In the genomic region with DNA sequence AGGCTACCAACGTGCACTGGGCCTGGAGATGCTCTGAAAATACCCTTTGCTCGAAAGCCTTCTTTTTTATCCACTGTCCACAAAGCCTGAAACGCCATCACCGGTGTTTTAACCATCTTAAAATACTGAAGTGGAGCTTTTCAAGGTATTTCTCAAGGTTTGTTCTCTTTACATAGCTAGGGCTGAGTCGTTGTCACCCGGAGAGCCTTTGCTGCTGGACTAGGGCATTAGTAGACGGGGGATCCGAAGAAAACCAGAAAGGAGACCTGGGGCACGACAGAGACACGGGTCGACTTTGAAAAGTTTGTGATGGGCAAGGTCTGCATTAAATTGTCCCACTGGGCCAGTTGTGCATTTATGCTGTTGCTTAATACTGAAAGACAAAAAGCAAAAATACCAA, we compare ENCODE assay signal across 26 mouse cellular contexts. TPM values are rescaled to one million over a fixed set of nuclear protein-coding genes. Genes with fewer than 3 reads are reported as not detected.
"Had no signal": no experiment of that assay in that cellular context is flagged by ENCODE, and none has a peak within 500 bp of the region (broad histone marks: within the 10 kb centered on the region; RNA-seq: fewer than 3 reads in every experiment).

No protein-coding gene starts in this region.

- H3K4me1 ChIP-seq: forebrain, embryonic 12.5 days; forebrain, embryonic 15.5 days had no signal

- H3K9me3 ChIP-seq: embryonic facial prominence, embryonic 10.5 days; embryonic facial prominence, embryonic 12.5 days; embryonic facial prominence, embryonic 13.5 days; embryonic facial prominence, embryonic 15.5 days; forebrain, embryonic 10.5 days; forebrain, embryonic 12.5 days; forebrain, embryonic 13.5 days had no signal

- H3K27ac ChIP-seq: embryonic facial prominence, embryonic 10.5 days; embryonic facial prominence, embryonic 12.5 days; embryonic facial prominence, embryonic 13.5 days; embryonic facial prominence, embryonic 15.5 days; forebrain, embryonic 10.5 days; forebrain, embryonic 12.5 days; forebrain, embryonic 13.5 days; forebrain, embryonic 15.5 days; gastrocnemius, adult 2 months; heart, adult 2 months had no signal

- DNase-seq: cerebellum, adult 2 months; cerebellum, adult 8-10 months; cerebellum, adult 9-10 months; cerebellum, adult 9-11 months; cerebellum, postnatal 10 days; cerebellum, postnatal 14 days; cerebellum, postnatal 25 days; cerebellum, postnatal 36 days; embryo, embryonic 11 days; forebrain, postnatal 0 days; gastrocnemius, adult 2 months; gastrocnemius, postnatal 10 days; gastrocnemius, postnatal 14 days; gastrocnemius, postnatal 25 days; gastrocnemius, postnatal 36 days; heart, adult 18-20 months; heart, adult 2 months had no signal

- H3K36me3 ChIP-seq: embryonic facial prominence, embryonic 10.5 days; embryonic facial prominence, embryonic 12.5 days; embryonic facial prominence, embryonic 13.5 days; embryonic facial prominence, embryonic 15.5 days; forebrain, embryonic 10.5 days; forebrain, embryonic 12.5 days; forebrain, embryonic 15.5 days had no signal

- H3K27me3 ChIP-seq: embryonic facial prominence, embryonic 12.5 days; embryonic facial prominence, embryonic 13.5 days; embryonic facial prominence, embryonic 15.5 days; forebrain, embryonic 12.5 days; forebrain, embryonic 13.5 days; forebrain, embryonic 15.5 days had no signal

- H3K4me3 ChIP-seq: embryonic facial prominence, embryonic 10.5 days; embryonic facial prominence, embryonic 12.5 days; embryonic facial prominence, embryonic 13.5 days; embryonic facial prominence, embryonic 15.5 days; erythroblast, embryonic 14.5 days; forebrain, embryonic 10.5 days; forebrain, embryonic 12.5 days; forebrain, embryonic 13.5 days; forebrain, embryonic 15.5 days; gastrocnemius, adult 2 months; heart, adult 2 months had no signal

RNA-seq across cellular contexts. Expression of gene Mmp2, which starts 27.7 kb away (rescaled TPM):
- polyA plus RNA-seq: erythroblast, embryonic 14.5 days had no signal
